10 mouse cellular contexts compared by ENCODE assay signal in the genomic region with DNA sequence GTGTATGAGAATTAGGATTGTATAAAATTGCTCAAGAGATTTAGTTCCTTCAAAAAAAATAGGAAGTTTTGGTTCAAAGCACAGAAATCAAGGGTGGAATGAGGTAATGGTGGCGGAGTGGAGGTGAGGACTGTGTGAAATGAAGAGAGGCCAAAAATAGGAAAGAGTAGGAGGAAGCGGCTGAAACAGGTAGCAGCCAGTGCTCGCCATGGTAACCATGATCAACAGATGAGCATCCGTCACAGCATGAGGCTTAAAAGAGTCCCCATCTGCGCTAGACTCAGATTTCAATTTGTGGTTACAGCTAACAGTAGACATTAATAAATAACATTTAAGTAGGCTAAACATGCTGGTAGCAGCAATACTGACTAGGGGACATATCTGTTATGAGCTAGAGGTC. TPM values are rescaled to one million over a fixed set of nuclear protein-coding genes. Genes with fewer than 3 reads are reported as not detected.
DNase-seq lines count a peak whose midpoint lies in the region; ATAC-seq lines count a peak whose summit lies in the region.
"Had no signal": no experiment of that assay in that cellular context is flagged by ENCODE, and none has a peak within 500 bp of the region (broad histone marks: within the 10 kb centered on the region; RNA-seq: fewer than 3 reads in every experiment).

No protein-coding gene starts in this region.

- ATAC-seq in frontal cortex, adult (ENCODE audit: low TSS enrichment) = peak; percentile 67
- ATAC-seq: forebrain, embryonic 13.5 days had no signal

- no peak for DNase-seq in frontal cortex, postnatal 25 days (ENCODE audit: low spot score in 2 of 2)
- DNase-seq in right cerebral cortex, adult 18-20 months = peak; percentile 64
- no peak for DNase-seq in right cerebral cortex, postnatal 4 days
- peak; percentile 74 for DNase-seq in layer of hippocampus, adult 9-11 months
- DNase-seq in telencephalon, adult 2 months (ENCODE audit: low read depth, low spot score) = peak; percentile 70
- no peak for DNase-seq in adrenal gland, adult 2 months
- DNase-seq in spleen, adult 18-20 months = no peak
- DNase-seq: adrenal gland, postnatal 25 days had no signal

RNA-seq across cellular contexts. Expression of gene Dgkh, which starts 33.4 kb away (rescaled TPM):
- 1 to 10 TPM; 6.9 to 7.0 TPM for total RNA-seq in adrenal gland, adult 2 months (2021)
- polyA plus RNA-seq in adrenal gland, adult 2 months (2012; rRNA removed) = 0.58 and 0.59 TPM in 2 replicates

Comparison
In these comparisons a context has a peak if more than half of its experiments do, and no peak if none do; other contexts are left out.
1. DNase-seq: peak in right cerebral cortex, adult 18-20 months (single experiment), layer of hippocampus, adult 9-11 months (single experiment) and telencephalon, adult 2 months (single experiment); none in frontal cortex, postnatal 25 days (0 of 2), right cerebral cortex, postnatal 4 days (single experiment), adrenal gland, adult 2 months (single experiment) and spleen, adult 18-20 months (0 of 2).